Mouse (Mus musculus): ENCODE results near the gene Cldn19. TPM values are rescaled to one million over a fixed set of nuclear protein-coding genes. Genes with fewer than 3 reads are reported as not detected.
"Not testable (repeated sequence)": the region's sequence is repeated elsewhere in the genome, so short reads cannot be mapped to it uniquely, and the experiment has no call there.

Cldn19 gene
- polyA plus RNA-seq, 1 experiment: 83.6 TPM

DNA sequence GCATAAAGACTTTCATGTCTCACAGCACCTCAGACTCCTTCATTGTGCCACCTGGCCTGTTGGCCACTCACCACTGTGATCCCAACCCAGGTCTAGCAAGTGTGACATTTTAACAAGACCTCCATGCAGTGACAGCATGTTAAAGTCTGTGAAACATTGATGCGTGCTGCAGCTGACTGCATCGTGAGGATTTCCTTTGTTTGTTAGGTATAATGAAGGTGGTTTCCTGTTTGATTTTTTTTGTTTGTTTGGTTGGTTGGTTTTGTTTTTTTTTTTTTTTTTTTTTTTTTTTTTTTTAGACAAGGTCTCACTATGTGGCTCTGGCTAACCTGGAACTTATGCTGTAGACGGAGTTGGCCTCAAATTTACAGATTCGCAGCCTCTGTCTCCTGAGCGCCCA is 7.3 kb downstream of the Cldn19 start:
- no peaks in the 10 kb centered on the region for H3K27me3 ChIP-seq (replicated peaks; ENCODE audit: control insufficient read depth, insufficient read depth, low read length)
- H3K4me1 ChIP-seq (ENCODE audit: control insufficient read depth, insufficient read depth, low read length): peaks cover 4% of the 10 kb centered on the region; the same call in 1 of the 2 replicates
- H3K27ac ChIP-seq (ENCODE audit: insufficient read depth, low read depth, low read length): no peak overlapping the region
- no peaks in the 10 kb centered on the region for H3K36me3 ChIP-seq (ENCODE audit: control insufficient read depth, insufficient read depth, low read length)
- no peak overlapping the region for H3K4me3 ChIP-seq (ENCODE audit: insufficient read depth, low read depth, low read length)
- DNase-seq: no peak
- WGBS: 79% methylated on average over 5 of the region's 5 CpGs
- TF ChIP-seq CTCF (conservative IDR thresholded peaks at IDR 0.05; ENCODE audit: insufficient read depth, insufficient read length, low read depth, low read length) (no peak), POLR2A (IDR thresholded peaks at IDR 0.05; ENCODE audit: low read depth, low read length) (no peak)

DNA sequence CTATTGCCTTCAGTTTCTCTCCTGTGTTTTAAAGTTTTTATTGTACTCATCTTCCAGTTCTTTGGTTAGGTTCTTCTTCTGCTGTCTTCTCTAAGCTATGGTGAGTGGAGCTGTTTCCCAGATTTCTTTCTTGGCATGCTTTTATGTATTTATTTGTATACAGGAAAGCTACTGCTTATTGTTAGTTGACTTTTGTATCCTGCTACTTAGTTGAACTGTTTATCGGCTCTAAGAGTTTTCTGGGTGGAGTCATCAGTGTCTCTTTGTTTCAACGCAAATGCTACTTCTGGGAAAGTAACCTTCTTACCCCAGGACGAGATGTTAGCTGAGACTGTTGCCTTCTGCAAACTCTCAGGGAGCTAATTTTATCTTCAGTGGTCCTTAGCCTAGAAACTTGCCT is 8.2 kb downstream of the Cldn19 start:
- DNase-seq: no peak

DNA sequence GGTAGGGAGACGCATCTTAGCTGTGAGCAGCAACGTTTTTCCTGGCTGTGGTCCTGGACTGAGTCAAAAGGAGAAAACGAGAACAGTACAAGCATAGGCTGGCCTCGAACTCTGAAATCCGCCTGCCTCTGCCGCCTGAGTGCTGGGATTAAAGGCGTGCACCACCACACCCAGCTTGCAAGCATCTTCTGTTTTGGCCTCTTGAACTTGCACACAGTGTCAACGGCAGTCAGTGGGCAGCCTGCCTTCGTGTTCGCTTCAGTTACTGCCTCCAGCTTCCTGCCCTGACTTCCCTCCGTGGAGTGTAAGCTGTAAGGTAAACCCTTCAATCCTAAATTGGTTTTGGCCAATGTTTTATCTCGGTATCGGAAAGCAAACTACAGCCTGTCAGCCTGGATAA is 11.4 kb downstream of the Cldn19 start:
- TF ChIP-seq CTCF (conservative IDR thresholded peaks at IDR 0.05; ENCODE audit: insufficient read depth, insufficient read length, low read depth, low read length) (no peak), POLR2A (IDR thresholded peaks at IDR 0.05; ENCODE audit: low read depth, low read length) (no peak)
- no peak overlapping the region for H3K4me3 ChIP-seq (ENCODE audit: insufficient read depth, low read depth, low read length)
- no peak for DNase-seq
- H3K36me3 ChIP-seq (ENCODE audit: control insufficient read depth, insufficient read depth, low read length): no peaks in the 10 kb centered on the region
- WGBS: 57% methylated on average over 13 of the region's 13 CpGs
- no peaks in the 10 kb centered on the region for H3K4me1 ChIP-seq (ENCODE audit: control insufficient read depth, insufficient read depth, low read length)
- no peak overlapping the region for H3K27ac ChIP-seq (ENCODE audit: insufficient read depth, low read depth, low read length)
- H3K27me3 ChIP-seq (replicated peaks; ENCODE audit: control insufficient read depth, insufficient read depth, low read length): no peaks in the 10 kb centered on the region

More for the DNA sequence above, 8.2 kb downstream of the Cldn19 start:
- TF ChIP-seq CTCF (conservative IDR thresholded peaks at IDR 0.05; ENCODE audit: insufficient read depth, insufficient read length, low read depth, low read length) (no peak), POLR2A (IDR thresholded peaks at IDR 0.05; ENCODE audit: low read depth, low read length) (no peak)
- peaks cover 4% of the 10 kb centered on the region; the same call in 1 of the 2 replicates for H3K4me1 ChIP-seq (ENCODE audit: control insufficient read depth, insufficient read depth, low read length)
- H3K36me3 ChIP-seq (ENCODE audit: control insufficient read depth, insufficient read depth, low read length): no peaks in the 10 kb centered on the region
- WGBS: 66% methylated on average over 3 of the region's 3 CpGs
- H3K27ac ChIP-seq (ENCODE audit: insufficient read depth, low read depth, low read length): no peak overlapping the region
- H3K4me3 ChIP-seq (ENCODE audit: insufficient read depth, low read depth, low read length): no peak overlapping the region
- no peaks in the 10 kb centered on the region for H3K27me3 ChIP-seq (replicated peaks; ENCODE audit: control insufficient read depth, insufficient read depth, low read length)

DNA sequence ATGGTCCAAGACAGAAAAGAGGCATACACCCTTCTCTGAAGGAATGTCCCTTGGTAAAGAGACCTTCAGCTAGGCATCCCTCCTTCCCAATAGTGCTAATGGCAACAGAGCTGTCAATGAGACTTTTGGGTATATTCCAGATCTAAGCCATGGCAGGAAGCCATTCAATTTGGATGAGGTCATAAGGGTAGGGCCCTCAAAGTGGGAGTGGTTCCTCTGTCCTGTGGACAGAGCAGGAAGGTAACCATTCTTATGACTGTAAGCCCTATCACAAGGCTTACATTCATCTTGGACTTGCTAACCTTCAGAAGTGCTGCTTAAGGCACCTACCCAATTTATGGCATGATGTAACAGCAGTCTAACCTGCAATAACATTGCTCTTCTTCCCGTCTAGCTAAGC is 19.4 kb downstream of the Cldn19 start:
- no peak overlapping the region for H3K4me3 ChIP-seq (ENCODE audit: insufficient read depth, low read depth, low read length)
- H3K36me3 ChIP-seq (ENCODE audit: control insufficient read depth, insufficient read depth, low read length): peaks cover 13% of the 10 kb centered on the region
- H3K27me3 ChIP-seq (replicated peaks; ENCODE audit: control insufficient read depth, insufficient read depth, low read length): no peaks in the 10 kb centered on the region
- TF ChIP-seq CTCF (conservative IDR thresholded peaks at IDR 0.05; ENCODE audit: insufficient read depth, insufficient read length, low read depth, low read length) (no peak), POLR2A (IDR thresholded peaks at IDR 0.05; ENCODE audit: low read depth, low read length) (no peak)
- peak; percentile 58 for DNase-seq
- no peaks in the 10 kb centered on the region for H3K4me1 ChIP-seq (ENCODE audit: control insufficient read depth, insufficient read depth, low read length)
- H3K27ac ChIP-seq (ENCODE audit: insufficient read depth, low read depth, low read length): peak overlapping the region; percentile 65
- WGBS: 72% methylated on average over 1 of the region's 1 CpGs

DNA sequence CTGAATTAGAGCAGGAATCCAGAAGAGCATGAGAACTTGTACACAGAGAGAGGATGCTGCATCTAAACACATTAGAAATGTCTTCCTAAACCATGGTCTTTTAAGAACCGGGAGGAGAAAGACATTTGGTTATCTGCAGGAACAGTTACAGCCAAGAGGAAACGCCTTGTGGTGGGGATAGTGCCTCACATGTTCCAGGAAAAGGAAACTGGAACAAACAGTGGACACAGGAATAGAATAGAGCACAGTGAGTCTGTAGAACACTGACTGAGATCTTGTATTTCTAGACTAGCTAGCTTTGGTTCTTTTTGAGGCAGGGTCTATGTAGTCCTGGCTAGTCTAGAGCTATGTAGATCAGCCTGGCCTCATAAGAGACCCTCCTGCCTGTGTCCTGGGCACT is 20.0 kb downstream of the Cldn19 start:
- H3K4me3 ChIP-seq (ENCODE audit: insufficient read depth, low read depth, low read length): no peak overlapping the region
- TF ChIP-seq CTCF (conservative IDR thresholded peaks at IDR 0.05; ENCODE audit: insufficient read depth, insufficient read length, low read depth, low read length) (no peak), POLR2A (IDR thresholded peaks at IDR 0.05; ENCODE audit: low read depth, low read length) (no peak)
- peak; percentile 56 for DNase-seq
- H3K36me3 ChIP-seq (ENCODE audit: control insufficient read depth, insufficient read depth, low read length): peaks cover 13% of the 10 kb centered on the region
- 70% methylated on average over 2 of the region's 2 CpGs for WGBS
- no peaks in the 10 kb centered on the region for H3K27me3 ChIP-seq (replicated peaks; ENCODE audit: control insufficient read depth, insufficient read depth, low read length)
- peak overlapping the region; percentile 67 for H3K27ac ChIP-seq (ENCODE audit: insufficient read depth, low read depth, low read length)
- H3K4me1 ChIP-seq (ENCODE audit: control insufficient read depth, insufficient read depth, low read length): no peaks in the 10 kb centered on the region

DNA sequence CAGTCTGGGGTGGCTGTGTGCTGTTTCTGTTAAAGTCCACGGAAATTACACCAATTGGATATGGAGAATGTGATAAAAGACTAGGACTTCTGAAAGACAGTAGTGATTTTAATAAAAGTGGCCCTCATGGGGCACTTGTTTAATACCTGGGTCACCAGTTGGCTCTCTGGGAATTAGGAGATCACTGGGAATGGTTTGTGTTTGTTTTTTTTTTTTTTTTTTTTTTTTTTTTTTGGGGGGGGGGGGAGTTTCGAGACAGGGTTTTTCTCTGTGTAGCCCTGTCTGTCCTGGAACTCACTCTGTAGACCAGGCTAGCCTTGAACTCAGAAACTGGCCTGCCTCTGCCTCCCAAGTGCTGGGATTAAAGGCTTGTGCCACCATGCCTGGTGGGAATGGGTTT is 20.5 kb downstream of the Cldn19 start:
- Histone ChIP-seq H3K27me3 (replicated peaks; ENCODE audit: control insufficient read depth, insufficient read depth, low read length) (no peaks in the 10 kb centered on the region), H3K36me3 (ENCODE audit: control insufficient read depth, insufficient read depth, low read length) (peaks cover 13% of the 10 kb centered on the region), H3K27ac (ENCODE audit: insufficient read depth, low read depth, low read length) (peak overlapping the region; percentile 67), H3K4me3 (ENCODE audit: insufficient read depth, low read depth, low read length) (no peak overlapping the region), H3K4me1 (ENCODE audit: control insufficient read depth, insufficient read depth, low read length) (no peaks in the 10 kb centered on the region)
- TF ChIP-seq POLR2A (IDR thresholded peaks at IDR 0.05; ENCODE audit: low read depth, low read length) (no peak), CTCF (conservative IDR thresholded peaks at IDR 0.05; ENCODE audit: insufficient read depth, insufficient read length, low read depth, low read length) (no peak)
- no peak for DNase-seq
- 81% methylated on average over 2 of the region's 2 CpGs for WGBS

DNA sequence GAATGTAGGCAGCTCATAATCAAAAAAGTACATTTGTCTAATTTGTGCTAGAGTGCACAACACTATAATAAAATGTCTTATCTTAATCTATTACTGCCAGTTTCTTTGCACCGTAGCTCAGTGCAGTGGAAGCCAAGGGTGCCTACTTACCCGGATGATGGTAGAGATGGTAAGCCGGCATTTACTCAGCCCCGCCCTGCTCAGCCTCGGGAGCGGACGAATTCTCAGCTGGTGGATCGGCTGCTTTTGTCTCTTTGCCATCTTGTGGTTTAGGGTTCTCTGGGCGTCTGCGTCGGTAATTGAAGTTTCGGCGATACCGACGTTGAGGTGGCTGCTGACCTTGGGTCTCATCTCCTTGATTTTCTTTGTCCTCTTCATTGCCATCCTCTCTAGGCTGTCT is 23.6 kb downstream of the Cldn19 start:
- DNase-seq; H3K4me1 ChIP-seq (ENCODE audit: control insufficient read depth, insufficient read depth, low read length); H3K4me3 ChIP-seq (ENCODE audit: insufficient read depth, low read depth, low read length); H3K27ac ChIP-seq (ENCODE audit: insufficient read depth, low read depth, low read length); H3K27me3 ChIP-seq (replicated peaks; ENCODE audit: control insufficient read depth, insufficient read depth, low read length): not testable (repeated sequence)
- WGBS: 87% methylated on average over 15 of the region's 15 CpGs
- peaks cover 15% of the 10 kb centered on the region for H3K36me3 ChIP-seq (ENCODE audit: control insufficient read depth, insufficient read depth, low read length)

DNA sequence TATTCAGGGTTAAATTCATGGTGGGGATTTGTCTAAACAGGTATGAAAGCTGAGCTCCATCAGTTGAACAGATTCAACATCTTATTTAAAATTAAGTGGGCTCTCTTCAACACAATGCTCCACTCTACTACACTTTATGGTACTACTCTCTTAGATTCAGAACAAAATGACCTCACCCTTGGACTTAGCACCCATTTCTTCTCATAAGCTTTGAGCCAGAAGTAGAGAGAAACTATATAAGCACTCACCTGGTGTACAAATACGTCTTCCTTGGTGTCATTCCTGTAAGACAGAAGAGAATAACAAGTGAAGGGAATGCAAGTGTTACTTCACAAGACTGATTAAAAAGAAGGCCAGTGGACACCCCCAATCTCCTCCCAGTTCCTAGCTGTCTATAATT is 29.6 kb downstream of the Cldn19 start:
- Histone ChIP-seq H3K4me3 (ENCODE audit: insufficient read depth, low read depth, low read length) (no peak overlapping the region), H3K4me1 (ENCODE audit: control insufficient read depth, insufficient read depth, low read length) (peaks cover 12% of the 10 kb centered on the region), H3K27ac (ENCODE audit: insufficient read depth, low read depth, low read length) (0 out of 2 replicates have a peak overlapping the region, but pooled peaks have one; percentile 31), H3K27me3 (replicated peaks; ENCODE audit: control insufficient read depth, insufficient read depth, low read length) (no peaks in the 10 kb centered on the region), H3K36me3 (ENCODE audit: control insufficient read depth, insufficient read depth, low read length) (peaks cover 9% of the 10 kb centered on the region)
- WGBS: 50% methylated on average over 1 of the region's 1 CpGs
- no peak for DNase-seq
- no peak for TF ChIP-seq POLR2A (IDR thresholded peaks at IDR 0.05; ENCODE audit: low read depth, low read length)
- TF ChIP-seq CTCF (conservative IDR thresholded peaks at IDR 0.05; ENCODE audit: insufficient read depth, insufficient read length, low read depth, low read length): no peak

Measured in kidney, adult 2 months (tissue).